Mouse (Mus musculus): Measurements from ENCODE around the gene Enoph1. TPM values are rescaled to one million over a fixed set of nuclear protein-coding genes. Genes with fewer than 3 reads are reported as not detected.

Enoph1 gene
- 78.9 and 82.6 TPM in 2 replicates for polyA plus RNA-seq (2012; rRNA removed)

DNA sequence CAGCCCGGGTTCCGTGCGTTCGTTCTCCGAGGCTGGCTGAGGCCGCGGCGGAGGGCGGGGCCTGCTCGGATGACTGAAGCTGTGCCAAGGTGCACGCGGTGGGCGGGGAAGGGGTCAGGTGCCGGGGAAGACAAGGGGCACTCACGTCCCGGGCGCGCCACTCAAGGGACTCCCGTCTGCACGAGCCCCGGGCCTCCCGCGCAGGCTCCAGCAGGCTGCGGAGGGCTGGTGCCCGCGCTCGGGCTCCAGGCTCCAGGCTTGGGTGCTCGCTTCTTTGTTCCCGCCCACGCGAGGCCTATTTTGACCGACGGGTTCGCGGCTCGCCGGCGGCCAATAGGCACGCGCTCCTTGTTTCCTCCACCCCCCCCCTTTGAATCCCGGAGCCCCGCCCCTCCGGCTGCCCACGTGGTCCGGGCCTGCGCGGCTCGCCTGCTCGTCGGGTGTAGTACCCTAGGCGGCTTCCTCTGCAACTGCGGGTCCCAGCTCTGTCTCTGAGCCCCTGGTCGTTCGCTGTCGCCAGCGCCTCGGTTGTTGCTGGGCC is at the start of gene Enoph1, which contains the start of gene Hnrnpdl:
Gene Enoph1, plus strand, starts transcription at position 384 of the 541 bp plus-strand sequence.
Gene Hnrnpdl, minus strand, starts transcription at position 63 of the 541 bp plus-strand sequence.

Other genes starting within 250 kb of the Enoph1 start
- 0.36 and 0.39 TPM in 2 replicates for gene Vamp9, start 133.7 kb upstream of the Enoph1 start, polyA plus RNA-seq (2012; rRNA removed)
- 220 and 229 TPM in 2 replicates for gene Hnrnpd, start 61.0 kb upstream of the Enoph1 start, polyA plus RNA-seq (2012; rRNA removed)
- 3.0 and 3.2 TPM in 2 replicates for gene 4930524J08Rik, start 60.9 kb upstream of the Enoph1 start, polyA plus RNA-seq (2012; rRNA removed)
- gene Hnrnpdl, start 321 bp upstream of the Enoph1 start, polyA plus RNA-seq (2012; rRNA removed): 456 and 469 TPM in 2 replicates
- 38.2 and 39.4 TPM in 2 replicates for gene Tmem150c, start 119.8 kb downstream of the Enoph1 start, polyA plus RNA-seq (2012; rRNA removed)

All from central nervous system, embryonic 18 days (tissue).